Mouse (Mus musculus): Measurements from ENCODE around the gene Znfx1. TPM values are rescaled to one million over a fixed set of nuclear protein-coding genes. Genes with fewer than 3 reads are reported as not detected.
A peak's percentile ranks its signal among the peaks of the same experiment; 100 is the strongest.

The Znfx1 gene
- polyA plus RNA-seq, 1 experiment from 2014 or later, result 5.3 TPM

GRCm38 (mm10) chr2:167080387-167080786 lies 17.6 kb upstream of the Znfx1 start:
- H3K27me3 ChIP-seq (ENCODE audit: poor library complexity, severe bottlenecking), result no peaks in the 10 kb centered on the region
- WGBS, result 85% methylated on average over 3 of the region's 3 CpGs
- DNase-seq (ENCODE audit: extremely low spot score, low spot score), result no peak
- no peaks in the 10 kb centered on the region for H3K9me3 ChIP-seq
- H3K27ac ChIP-seq, result no peak overlapping the region
- no peaks in the 10 kb centered on the region for H3K36me3 ChIP-seq (replicated peaks)
- peaks cover 43% of the 10 kb centered on the region for H3K4me1 ChIP-seq
- no peak overlapping the region for H3K4me3 ChIP-seq

- Histone ChIP-seq H3K27me3 (ENCODE audit: poor library complexity, severe bottlenecking) (no peaks in the 10 kb centered on the region), H3K36me3 (replicated peaks) (no peaks in the 10 kb centered on the region), H3K27ac (0 out of 2 replicates have a peak overlapping the region, but pooled peaks have one; percentile 20), H3K4me1 (peaks cover 43% of the 10 kb centered on the region), H3K9me3 (no peaks in the 10 kb centered on the region), H3K4me3 (no peak overlapping the region)
- WGBS, result 64% methylated on average over 18 of the region's 18 CpGs
- DNase-seq (ENCODE audit: extremely low spot score, low spot score), result no peak
Measured at GRCm38 (mm10) chr2:167079535-167080257, 16.9 kb upstream of the Znfx1 start.

- H3K4me3 ChIP-seq, result no peak overlapping the region
- WGBS, result 64% methylated on average over 9 of the region's 9 CpGs
Measured at GRCm38 (mm10) chr2:167078931-167079495, 16.2 kb upstream of the Znfx1 start.

GRCm38 (mm10) chr2:167078486-167078885 lies 15.7 kb upstream of the Znfx1 start:
- no peak overlapping the region for H3K4me3 ChIP-seq
- H3K9me3 ChIP-seq, result no peaks in the 10 kb centered on the region
- WGBS, result 49% methylated on average over 7 of the region's 7 CpGs
- H3K4me1 ChIP-seq, result peaks cover 43% of the 10 kb centered on the region
- no peak for DNase-seq (ENCODE audit: extremely low spot score, low spot score)
- H3K36me3 ChIP-seq (replicated peaks), result no peaks in the 10 kb centered on the region
- peak overlapping the region; percentile 70; the same call in 1 of the 2 replicates for H3K27ac ChIP-seq
- H3K27me3 ChIP-seq (ENCODE audit: poor library complexity, severe bottlenecking), result no peaks in the 10 kb centered on the region

More at GRCm38 (mm10) chr2:167078931-167079495, 16.2 kb upstream of the Znfx1 start:
- H3K27me3 ChIP-seq (ENCODE audit: poor library complexity, severe bottlenecking), result no peaks in the 10 kb centered on the region
- H3K36me3 ChIP-seq (replicated peaks), result no peaks in the 10 kb centered on the region
- H3K9me3 ChIP-seq, result no peaks in the 10 kb centered on the region
- H3K27ac ChIP-seq, result peak overlapping the region; percentile 70
- peaks cover 43% of the 10 kb centered on the region for H3K4me1 ChIP-seq
- no peak for DNase-seq (ENCODE audit: extremely low spot score, low spot score)

GRCm38 (mm10) chr2:167077199-167077962 lies 14.6 kb upstream of the Znfx1 start:
- DNase-seq (ENCODE audit: extremely low spot score, low spot score), result no peak
- Histone ChIP-seq H3K4me3 (no peak overlapping the region), H3K27me3 (ENCODE audit: poor library complexity, severe bottlenecking) (no peaks in the 10 kb centered on the region), H3K27ac (no peak overlapping the region), H3K4me1 (peaks cover 44% of the 10 kb centered on the region), H3K36me3 (replicated peaks) (no peaks in the 10 kb centered on the region), H3K9me3 (no peaks in the 10 kb centered on the region)
- whole genome bisulfite sequencing, result 88% methylated on average over 11 of the region's 11 CpGs

GRCm38 (mm10) chr2:167076759-167077158 lies 13.9 kb upstream of the Znfx1 start:
- peaks cover 44% of the 10 kb centered on the region for H3K4me1 ChIP-seq
- H3K27ac ChIP-seq, result no peak overlapping the region
- H3K27me3 ChIP-seq (ENCODE audit: poor library complexity, severe bottlenecking), result no peaks in the 10 kb centered on the region
- H3K36me3 ChIP-seq (replicated peaks), result no peaks in the 10 kb centered on the region
- H3K4me3 ChIP-seq, result no peak overlapping the region
- DNase-seq (ENCODE audit: extremely low spot score, low spot score), result no peak
- WGBS, result 78% methylated on average over 2 of the region's 2 CpGs
- no peaks in the 10 kb centered on the region for H3K9me3 ChIP-seq

GRCm38 (mm10) chr2:167076352-167076751 lies 13.5 kb upstream of the Znfx1 start:
- Histone ChIP-seq H3K36me3 (replicated peaks) (no peaks in the 10 kb centered on the region), H3K4me3 (no peak overlapping the region), H3K9me3 (no peaks in the 10 kb centered on the region), H3K27ac (no peak overlapping the region), H3K4me1 (peaks cover 44% of the 10 kb centered on the region), H3K27me3 (ENCODE audit: poor library complexity, severe bottlenecking) (no peaks in the 10 kb centered on the region)
- 95% methylated on average over 4 of the region's 4 CpGs for WGBS
- no peak for DNase-seq (ENCODE audit: extremely low spot score, low spot score)

GRCm38 (mm10) chr2:167074587-167074986 lies 11.8 kb upstream of the Znfx1 start:
- no peak for DNase-seq (ENCODE audit: extremely low spot score, low spot score)
- H3K4me1 ChIP-seq, result peaks cover 34% of the 10 kb centered on the region
- H3K36me3 ChIP-seq (replicated peaks), result no peaks in the 10 kb centered on the region
- no peak overlapping the region for H3K27ac ChIP-seq
- 92% methylated on average over 5 of the region's 5 CpGs for WGBS
- no peaks in the 10 kb centered on the region for H3K9me3 ChIP-seq
- no peak overlapping the region for H3K4me3 ChIP-seq
- no peaks in the 10 kb centered on the region for H3K27me3 ChIP-seq (ENCODE audit: poor library complexity, severe bottlenecking)

- no peaks in the 10 kb centered on the region for H3K9me3 ChIP-seq
- H3K27me3 ChIP-seq (ENCODE audit: poor library complexity, severe bottlenecking), result no peaks in the 10 kb centered on the region
- peak overlapping the region; percentile 87 for H3K27ac ChIP-seq
- H3K4me3 ChIP-seq, result peak overlapping the region; percentile 59
- DNase-seq (ENCODE audit: extremely low spot score, low spot score), result peak; percentile 94
- peaks cover 18% of the 10 kb centered on the region for H3K4me1 ChIP-seq
- WGBS, result 9% methylated on average over 22 of the region's 22 CpGs
- 0 out of 2 replicates have a peak, but pooled peaks cover 1% of the 10 kb centered on the region for H3K36me3 ChIP-seq (replicated peaks)
Measured at GRCm38 (mm10) chr2:167071641-167072601, 9.1 kb upstream of the Znfx1 start.

GRCm38 (mm10) chr2:167071266-167071640 lies 8.4 kb upstream of the Znfx1 start:
- peak overlapping the region; percentile 87 for H3K27ac ChIP-seq
- WGBS, result 23% methylated on average over 12 of the region's 12 CpGs
- H3K9me3 ChIP-seq, result no peaks in the 10 kb centered on the region
- H3K4me1 ChIP-seq, result peaks cover 18% of the 10 kb centered on the region
- H3K36me3 ChIP-seq (replicated peaks), result peaks cover 8% of the 10 kb centered on the region
- peak overlapping the region; percentile 59 for H3K4me3 ChIP-seq
- no peak for DNase-seq (ENCODE audit: extremely low spot score, low spot score)
- no peaks in the 10 kb centered on the region for H3K27me3 ChIP-seq (ENCODE audit: poor library complexity, severe bottlenecking)

GRCm38 (mm10) chr2:167070341-167070740 lies 7.5 kb upstream of the Znfx1 start:
- 93% methylated on average over 6 of the region's 6 CpGs for WGBS
- no peak overlapping the region for H3K27ac ChIP-seq
- H3K27me3 ChIP-seq (ENCODE audit: poor library complexity, severe bottlenecking), result no peaks in the 10 kb centered on the region
- H3K4me1 ChIP-seq, result peaks cover 27% of the 10 kb centered on the region
- no peak overlapping the region for H3K4me3 ChIP-seq
- DNase-seq (ENCODE audit: extremely low spot score, low spot score), result no peak
- peaks cover 17% of the 10 kb centered on the region for H3K36me3 ChIP-seq (replicated peaks)
- no peaks in the 10 kb centered on the region for H3K9me3 ChIP-seq

- WGBS, result 52% methylated on average over 6 of the region's 6 CpGs
- Histone ChIP-seq H3K27me3 (ENCODE audit: poor library complexity, severe bottlenecking) (no peaks in the 10 kb centered on the region), H3K36me3 (replicated peaks) (peaks cover 36% of the 10 kb centered on the region), H3K9me3 (no peaks in the 10 kb centered on the region), H3K4me1 (peaks cover 36% of the 10 kb centered on the region), H3K4me3 (no peak overlapping the region), H3K27ac (no peak overlapping the region)
- no peak for DNase-seq (ENCODE audit: extremely low spot score, low spot score)
Measured at GRCm38 (mm10) chr2:167067575-167067974, 4.8 kb upstream of the Znfx1 start.
